Mouse (Mus musculus): ENCODE measurements around the gene Nav2. TPM values are rescaled to one million over a fixed set of nuclear protein-coding genes. Genes with fewer than 3 reads are reported as not detected.

The Nav2 gene
- total RNA-seq, 2 experiments from 2014 or later = 94.6 to 122 TPM

- no peak for DNase-seq (ENCODE audit: low spot score in 2 of 2)
- intact Hi-C loops (cut with DNase I) = no loop called here
Measured at GRCm38 (mm10) chr7:49553236-49553981, 644.9 kb downstream of the Nav2 start.

- peak in 1 of 2 experiments; percentile 47 for DNase-seq (ENCODE audit: low spot score in 2 of 2)
- intact Hi-C loops (cut with DNase I) = no loop called here
Measured at GRCm38 (mm10) chr7:49558240-49558640, 649.7 kb downstream of the Nav2 start.

DNA sequence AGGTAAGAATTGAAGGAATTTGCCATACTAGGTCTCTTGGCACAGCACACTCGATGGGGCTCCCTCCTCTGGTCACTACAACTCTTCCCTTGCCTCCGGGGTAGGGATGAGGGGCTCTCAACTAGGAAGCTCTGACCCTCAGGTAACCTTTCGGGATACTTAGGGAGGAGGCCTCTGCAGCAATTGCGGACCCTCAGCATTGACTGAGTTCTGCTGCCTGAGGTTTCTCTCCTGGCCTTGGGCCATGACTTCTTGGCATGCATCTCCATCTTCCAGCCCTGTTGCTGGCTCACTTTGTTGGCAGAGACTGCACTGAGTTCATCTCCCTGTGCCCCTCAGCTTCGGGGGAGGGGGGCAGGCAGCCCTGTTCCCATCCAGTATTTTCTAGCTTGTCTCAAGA is 650.4 kb downstream of the Nav2 start:
- intact Hi-C loops (cut with DNase I) = no loop called here
- DNase-seq (ENCODE audit: low spot score in 2 of 2) = no peak

DNA sequence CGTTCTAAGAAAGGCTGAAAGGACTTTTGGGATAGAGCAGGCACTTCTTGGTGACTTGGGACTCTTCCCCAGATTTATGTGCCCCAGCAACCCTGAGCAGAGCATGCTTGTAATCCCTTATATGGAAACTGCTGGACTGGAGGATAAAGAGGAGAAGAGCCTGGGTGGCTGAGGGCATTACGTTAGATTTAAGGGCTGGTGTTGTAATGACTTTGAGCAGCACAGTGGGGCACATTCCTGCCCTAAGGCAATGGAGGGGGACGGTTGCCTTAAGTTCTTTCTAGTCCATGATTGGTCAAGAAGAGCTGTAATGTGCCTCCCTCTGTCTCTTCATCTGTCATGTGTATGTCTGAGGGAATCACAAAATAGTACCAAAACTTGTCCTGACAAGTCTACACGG is 651.5 kb downstream of the Nav2 start:
- no peak for DNase-seq (ENCODE audit: low spot score in 2 of 2)
- intact Hi-C loops (cut with DNase I) = no loop called here

DNA sequence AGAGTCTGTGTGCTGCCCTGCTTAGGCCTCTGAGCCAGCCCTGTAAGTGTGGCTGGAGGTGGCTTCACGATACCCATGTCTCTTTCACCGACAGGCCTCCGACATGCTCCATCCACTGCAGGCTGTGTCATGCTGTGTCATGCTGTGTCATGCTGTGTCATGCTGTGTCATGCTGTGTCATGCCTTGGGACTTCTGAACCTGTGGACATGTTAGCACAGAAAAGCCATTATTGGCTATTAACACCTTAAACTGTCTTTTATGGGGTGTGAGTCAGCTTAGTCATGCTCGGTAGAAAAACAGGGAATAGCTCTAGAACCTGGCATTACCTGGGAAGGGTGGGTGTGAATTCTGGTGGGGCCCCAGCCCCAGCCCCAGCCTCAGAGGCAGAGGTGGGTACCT is 653.9 kb downstream of the Nav2 start:
- no peak for DNase-seq (ENCODE audit: low spot score in 2 of 2)
- intact Hi-C loops (cut with DNase I) = no loop called here

DNA sequence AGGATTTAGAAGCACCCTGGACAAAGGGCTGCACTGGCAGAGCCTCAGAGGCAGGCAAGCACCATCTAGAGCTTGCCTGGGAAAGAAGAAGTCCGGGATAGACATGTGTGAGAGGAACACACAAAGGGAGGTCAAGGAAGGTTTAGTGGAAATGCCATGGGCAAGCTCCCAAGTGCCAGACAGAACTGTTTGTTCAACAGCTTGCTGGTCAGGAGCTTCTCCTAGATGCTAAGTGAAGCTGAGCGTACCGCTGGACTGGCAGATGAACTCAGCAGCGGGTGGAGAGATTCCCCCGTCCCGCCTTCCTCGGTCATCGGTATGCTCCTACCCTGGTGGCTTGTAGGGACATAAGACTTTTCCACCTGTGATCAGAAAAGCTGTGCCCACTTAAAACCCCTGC is 654.3 kb downstream of the Nav2 start:
- intact Hi-C loops (cut with DNase I) = no loop called here
- DNase-seq (ENCODE audit: low spot score in 2 of 2) = no peak

GRCm38 (mm10) chr7:49565084-49565483 is 656.6 kb downstream of the Nav2 start:
- intact Hi-C loops (cut with DNase I) = loop anchor here (5.0 kb wide), 1 partner anchor 68 kb away; no protein-coding TSS in a partner anchor

GRCm38 (mm10) chr7:49565798-49566197 is 657.3 kb downstream of the Nav2 start:
- intact Hi-C loops (cut with DNase I) = loop anchor here (5.0 kb wide), 1 partner anchor 68 kb away; no protein-coding TSS in a partner anchor

More at GRCm38 (mm10) chr7:49565084-49565483, 656.6 kb downstream of the Nav2 start:
- peak in 1 of 2 experiments; percentile 65 for DNase-seq (ENCODE audit: low spot score in 2 of 2)

DNA sequence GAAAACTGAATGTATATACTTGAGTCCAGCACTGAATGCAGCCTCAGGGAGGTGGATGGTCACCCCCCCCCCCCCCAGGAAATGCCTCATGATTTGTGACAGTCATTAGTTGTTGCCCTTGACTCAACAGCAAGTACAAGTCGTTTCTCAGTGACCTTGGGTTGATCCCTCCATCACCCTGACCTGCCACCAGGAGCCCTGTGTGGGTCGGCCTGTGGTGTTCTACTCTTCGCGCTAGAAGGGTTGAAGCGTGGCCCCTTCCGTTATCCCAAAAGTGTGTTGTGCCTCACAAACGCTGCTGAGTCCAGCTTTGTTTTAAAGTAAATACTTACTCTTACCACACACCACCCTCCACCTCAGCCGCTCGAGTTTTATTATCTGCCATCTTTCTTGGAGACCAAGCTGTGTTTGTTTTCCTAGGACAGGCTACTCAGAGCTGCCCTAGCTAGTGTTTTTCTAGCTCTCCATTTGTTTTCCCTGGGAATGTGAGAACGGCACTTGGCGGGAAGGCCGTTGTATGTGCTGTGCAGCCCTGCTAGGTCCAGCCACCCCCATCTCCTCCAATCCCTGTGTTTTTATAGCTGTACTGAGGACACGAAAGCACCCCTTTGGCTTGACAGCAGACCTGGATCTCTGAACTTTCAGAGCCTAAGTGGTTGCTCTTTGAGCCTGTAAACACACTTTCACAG is 659.0 kb downstream of the Nav2 start:
- no peak for DNase-seq (ENCODE audit: low spot score in 2 of 2)
- intact Hi-C loops (cut with DNase I) = loop anchor here (5.0 kb wide), 1 partner anchor 70 kb away; no protein-coding TSS in a partner anchor

More at GRCm38 (mm10) chr7:49565798-49566197, 657.3 kb downstream of the Nav2 start:
- peak in 1 of 2 experiments; percentile 40 for DNase-seq (ENCODE audit: low spot score in 2 of 2)

DNA sequence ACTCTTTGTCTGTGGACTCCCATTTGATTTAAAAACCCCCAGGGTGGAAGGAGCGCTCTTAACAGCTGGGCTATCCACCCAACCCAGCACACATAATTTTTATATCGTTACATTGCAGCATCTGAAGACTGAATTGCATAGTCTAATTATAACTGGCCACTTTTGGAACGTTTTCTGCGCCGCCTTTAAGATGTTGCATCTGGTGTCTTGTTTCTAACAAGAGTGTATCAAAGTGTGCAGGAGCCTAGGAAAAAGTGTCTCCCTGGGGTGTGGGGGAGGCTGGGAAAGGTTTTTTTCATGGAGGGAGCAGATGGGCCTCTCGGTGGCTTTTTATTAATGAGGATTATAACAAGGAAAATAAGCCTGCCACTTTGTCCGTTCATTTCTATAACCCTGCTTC is 661.1 kb downstream of the Nav2 start:
- peak; percentile 75 to 89 for DNase-seq (ENCODE audit: low spot score in 2 of 2)
- intact Hi-C loops (cut with DNase I) = loop anchor here (5.0 kb wide), 1 partner anchor 72 kb away; no protein-coding TSS in a partner anchor

DNA sequence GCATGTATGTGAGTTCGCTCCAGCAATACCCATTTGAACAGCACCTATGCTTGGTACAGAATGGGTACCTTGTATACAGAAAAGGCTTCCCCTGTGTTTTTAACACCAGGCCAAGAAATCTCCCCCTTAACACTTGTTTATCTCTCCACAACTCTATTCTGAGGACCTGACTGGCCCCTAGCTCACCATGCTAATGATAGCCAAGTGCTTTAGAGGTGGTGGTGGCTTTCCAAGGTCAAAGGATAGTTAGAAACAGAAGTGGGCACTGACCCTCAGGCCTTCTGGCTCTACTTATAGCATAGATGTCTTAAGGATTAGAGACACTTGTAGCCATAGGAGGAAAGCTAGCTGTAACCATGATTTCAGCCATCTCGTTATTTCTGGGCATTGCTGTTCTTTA is 663.1 kb downstream of the Nav2 start:
- no peak for DNase-seq (ENCODE audit: low spot score in 2 of 2)
- intact Hi-C loops (cut with DNase I) = no loop called here

DNA sequence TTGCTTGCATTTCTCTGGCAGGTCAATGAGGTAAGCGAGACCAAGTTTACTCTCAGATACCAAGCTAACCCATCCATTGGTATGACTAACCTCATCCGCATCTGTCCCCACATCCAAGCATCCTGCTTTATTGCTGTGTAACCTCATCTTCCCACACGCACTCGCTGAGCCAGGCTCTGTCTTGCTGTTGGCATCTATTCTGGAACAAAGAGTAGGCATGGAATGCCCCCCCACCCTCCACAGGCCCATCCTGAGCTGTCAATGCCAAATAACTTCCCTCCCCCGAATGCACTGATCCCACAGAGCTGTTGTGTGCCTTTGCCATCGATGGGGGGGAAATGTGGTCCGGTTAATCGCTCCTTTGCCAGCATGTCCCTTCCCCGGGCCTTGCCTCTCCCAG is 666.7 kb downstream of the Nav2 start:
- no peak for DNase-seq (ENCODE audit: low spot score in 2 of 2)
- intact Hi-C loops (cut with DNase I) = no loop called here

GRCm38 (mm10) chr7:49577096-49577495 is 668.6 kb downstream of the Nav2 start:
- no peak for DNase-seq (ENCODE audit: low spot score in 2 of 2)
- intact Hi-C loops (cut with DNase I) = no loop called here

GRCm38 (mm10) chr7:49581951-49582350 is 673.4 kb downstream of the Nav2 start:
- no peak for DNase-seq (ENCODE audit: low spot score in 2 of 2)
- intact Hi-C loops (cut with DNase I) = no loop called here

- intact Hi-C loops (cut with DNase I) = no loop called here
- DNase-seq (ENCODE audit: low spot score in 2 of 2) = no peak
Measured at GRCm38 (mm10) chr7:49582551-49582950, 674.0 kb downstream of the Nav2 start.

- intact Hi-C loops (cut with DNase I) = no loop called here
- no peak for DNase-seq (ENCODE audit: low spot score in 2 of 2)
Measured at GRCm38 (mm10) chr7:49583176-49583575, 674.7 kb downstream of the Nav2 start.

GRCm38 (mm10) chr7:49586530-49587120 is 678.1 kb downstream of the Nav2 start:
- intact Hi-C loops (cut with DNase I) = no loop called here

DNA sequence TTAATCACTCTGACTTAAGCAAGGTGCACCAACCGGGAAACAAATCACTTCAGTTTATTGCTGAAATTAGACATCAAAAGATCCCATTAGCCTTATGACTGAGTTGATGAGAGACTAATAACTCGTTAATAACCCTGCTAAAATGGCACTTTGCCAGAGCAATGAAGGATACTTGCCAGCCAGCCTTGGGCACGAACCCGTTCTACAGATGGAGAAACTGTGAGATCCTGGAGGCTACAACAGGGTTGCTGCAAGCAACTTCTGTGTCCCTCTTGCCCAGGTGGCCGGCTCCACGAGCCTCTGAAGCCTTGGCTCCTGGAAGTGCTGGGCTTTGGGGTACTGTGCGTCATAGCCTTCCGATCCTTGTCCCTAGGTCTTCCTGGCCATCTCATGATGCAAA is 681.1 kb downstream of the Nav2 start:
- intact Hi-C loops (cut with DNase I) = no loop called here
- no peak for DNase-seq (ENCODE audit: low spot score in 2 of 2)

More at GRCm38 (mm10) chr7:49586530-49587120, 678.1 kb downstream of the Nav2 start:
- DNase-seq (ENCODE audit: low spot score in 2 of 2) = no peak

DNA sequence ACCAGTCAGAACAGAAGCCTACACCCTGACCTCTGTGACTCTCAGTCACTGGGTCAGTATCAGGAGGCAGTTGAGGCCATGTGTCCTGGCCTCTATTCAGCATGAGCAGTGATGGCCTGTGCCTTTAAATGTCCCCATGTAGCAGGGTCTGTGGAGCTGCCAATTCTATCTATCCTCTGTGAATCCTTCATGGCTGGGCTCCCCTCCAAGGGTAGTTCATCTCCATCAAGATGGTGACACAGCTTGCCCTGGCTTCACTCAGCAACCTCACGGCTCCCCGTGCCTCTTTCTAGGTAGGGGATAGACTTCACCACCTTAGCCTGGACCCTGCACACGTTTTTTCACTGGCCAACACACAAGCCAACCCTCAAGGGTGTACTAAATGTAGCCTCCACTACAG is 689.3 kb downstream of the Nav2 start:
- no peak for DNase-seq (ENCODE audit: low spot score in 2 of 2)
- intact Hi-C loops (cut with DNase I) = no loop called here

GRCm38 (mm10) chr7:49598225-49598624 is 689.7 kb downstream of the Nav2 start:
- intact Hi-C loops (cut with DNase I) = no loop called here
- no peak for DNase-seq (ENCODE audit: low spot score in 2 of 2)

Data from left cerebral cortex, postnatal 14 days (tissue).